Mouse (Mus musculus): ENCODE results near the gene 1700025C18Rik. TPM values are rescaled to one million over a fixed set of nuclear protein-coding genes. Genes with fewer than 3 reads are reported as not detected.

The 1700025C18Rik gene
- polyA plus RNA-seq, 1 experiment from 2014 or later = not detected

DNA sequence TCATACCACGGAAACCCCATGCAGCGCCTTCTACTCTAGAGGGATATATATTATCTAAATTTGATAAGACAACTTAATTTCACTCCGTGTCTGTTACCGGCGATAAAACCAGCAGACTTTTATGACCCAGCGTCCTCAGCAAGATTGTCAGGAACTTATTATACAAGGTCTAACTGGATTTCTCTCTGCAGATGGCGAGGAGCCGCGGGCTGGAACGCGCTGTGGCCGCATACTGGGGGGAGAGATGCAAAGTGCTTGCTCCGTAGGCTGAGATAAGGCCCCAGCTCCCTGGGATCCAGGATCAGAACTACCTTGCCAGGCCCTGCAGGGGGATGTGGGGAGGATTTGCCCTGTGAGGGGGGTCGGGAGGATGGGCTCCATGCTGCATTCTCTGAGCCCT is 1.1 kb downstream of the 1700025C18Rik start:
- Histone ChIP-seq H3K9ac (replicated peaks; ENCODE audit: low read depth, low read length) (no peak overlapping the region), H3K4me1 (ENCODE audit: control insufficient read depth, insufficient read depth, low read length) (no peaks in the 10 kb centered on the region), H3K4me3 (ENCODE audit: low read depth, low read length) (no peak overlapping the region), H3K27ac (ENCODE audit: low read depth, low read length) (no peak overlapping the region), H3K36me3 (ENCODE audit: control insufficient read depth, insufficient read depth, low read length) (no peaks in the 10 kb centered on the region), H3K4me2 (ENCODE audit: low read depth, low read length) (no peak overlapping the region), H3K27me3 (ENCODE audit: control insufficient read depth, insufficient read depth, low read length) (no peaks in the 10 kb centered on the region), H3K9me3 (ENCODE audit: control insufficient read depth, low read length) (no peaks in the 10 kb centered on the region)
- WGBS = 23% methylated on average over 14 of the region's 14 CpGs
- ATAC-seq (ENCODE audit: low read depth) = no peak

- Histone ChIP-seq H3K27ac (ENCODE audit: low read depth, low read length) (no peak overlapping the region), H3K4me1 (ENCODE audit: control insufficient read depth, insufficient read depth, low read length) (no peaks in the 10 kb centered on the region), H3K4me2 (ENCODE audit: low read depth, low read length) (no peak overlapping the region), H3K27me3 (ENCODE audit: control insufficient read depth, insufficient read depth, low read length) (no peaks in the 10 kb centered on the region), H3K9ac (replicated peaks; ENCODE audit: low read depth, low read length) (no peak overlapping the region), H3K4me3 (ENCODE audit: low read depth, low read length) (no peak overlapping the region), H3K9me3 (ENCODE audit: control insufficient read depth, low read length) (no peaks in the 10 kb centered on the region), H3K36me3 (ENCODE audit: control insufficient read depth, insufficient read depth, low read length) (no peaks in the 10 kb centered on the region)
- WGBS = 69% methylated on average over 4 of the region's 4 CpGs
- ATAC-seq (ENCODE audit: low read depth) = no peak
These were observed 3.9 kb downstream of the 1700025C18Rik start for GRCm38 (mm10) chr2:165086634-165087033.

DNA sequence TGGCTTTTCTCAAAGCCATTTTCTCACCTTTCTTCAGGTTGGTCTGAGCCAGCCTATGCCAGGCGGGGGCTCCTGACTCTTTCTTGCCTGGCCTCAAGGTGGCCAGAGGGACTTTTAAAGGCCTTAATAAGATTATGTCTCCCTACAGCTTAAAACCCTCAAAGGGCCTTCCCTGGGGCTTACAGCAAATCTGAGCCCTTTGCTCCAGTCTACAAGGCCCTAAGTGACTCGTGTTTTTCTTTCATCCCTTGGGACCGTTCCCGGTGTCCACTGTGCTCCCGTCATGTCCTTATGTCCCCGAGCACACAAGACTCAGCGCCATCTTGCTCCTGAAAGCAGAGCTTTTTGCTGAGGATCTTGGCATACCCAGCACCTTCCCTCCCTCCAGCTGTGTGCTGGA is 9.3 kb downstream of the 1700025C18Rik start:
- 46% methylated on average over 7 of the region's 7 CpGs for WGBS
- Histone ChIP-seq H3K4me3 (ENCODE audit: low read depth, low read length) (no peak overlapping the region), H3K4me1 (ENCODE audit: control insufficient read depth, insufficient read depth, low read length) (peaks cover 25% of the 10 kb centered on the region), H3K4me2 (ENCODE audit: low read depth, low read length) (no peak overlapping the region), H3K9ac (replicated peaks; ENCODE audit: low read depth, low read length) (no peak overlapping the region), H3K27me3 (ENCODE audit: control insufficient read depth, insufficient read depth, low read length) (peaks cover 7% of the 10 kb centered on the region; the same call in 1 of the 2 replicates), H3K36me3 (ENCODE audit: control insufficient read depth, insufficient read depth, low read length) (no peaks in the 10 kb centered on the region), H3K9me3 (ENCODE audit: control insufficient read depth, low read length) (no peaks in the 10 kb centered on the region), H3K27ac (ENCODE audit: low read depth, low read length) (no peak overlapping the region)
- no peak for ATAC-seq (ENCODE audit: low read depth)

GRCm38 (mm10) chr2:165080657-165081056 is 9.9 kb downstream of the 1700025C18Rik start:
- H3K36me3 ChIP-seq (ENCODE audit: control insufficient read depth, insufficient read depth, low read length) = no peaks in the 10 kb centered on the region
- no peaks in the 10 kb centered on the region for H3K9me3 ChIP-seq (ENCODE audit: control insufficient read depth, low read length)
- no peak overlapping the region for H3K4me3 ChIP-seq (ENCODE audit: low read depth, low read length)
- H3K27me3 ChIP-seq (ENCODE audit: control insufficient read depth, insufficient read depth, low read length) = peaks cover 9% of the 10 kb centered on the region; the same call in 1 of the 2 replicates
- 28% methylated on average over 9 of the region's 9 CpGs for WGBS
- no peak overlapping the region for H3K4me2 ChIP-seq (ENCODE audit: low read depth, low read length)
- H3K4me1 ChIP-seq (ENCODE audit: control insufficient read depth, insufficient read depth, low read length) = peaks cover 30% of the 10 kb centered on the region
- ATAC-seq (ENCODE audit: low read depth) = no peak
- H3K27ac ChIP-seq (ENCODE audit: low read depth, low read length) = no peak overlapping the region
- H3K9ac ChIP-seq (replicated peaks; ENCODE audit: low read depth, low read length) = no peak overlapping the region

GRCm38 (mm10) chr2:165078605-165079004 is 11.9 kb downstream of the 1700025C18Rik start:
- Histone ChIP-seq H3K9me3 (ENCODE audit: control insufficient read depth, low read length) (no peaks in the 10 kb centered on the region), H3K36me3 (ENCODE audit: control insufficient read depth, insufficient read depth, low read length) (no peaks in the 10 kb centered on the region), H3K4me1 (ENCODE audit: control insufficient read depth, insufficient read depth, low read length) (peaks cover 30% of the 10 kb centered on the region), H3K9ac (replicated peaks; ENCODE audit: low read depth, low read length) (no peak overlapping the region), H3K4me3 (ENCODE audit: low read depth, low read length) (no peak overlapping the region), H3K27ac (ENCODE audit: low read depth, low read length) (no peak overlapping the region), H3K4me2 (ENCODE audit: low read depth, low read length) (no peak overlapping the region), H3K27me3 (ENCODE audit: control insufficient read depth, insufficient read depth, low read length) (peaks cover 15% of the 10 kb centered on the region)
- no peak for ATAC-seq (ENCODE audit: low read depth)
- 21% methylated on average over 10 of the region's 10 CpGs for WGBS

DNA sequence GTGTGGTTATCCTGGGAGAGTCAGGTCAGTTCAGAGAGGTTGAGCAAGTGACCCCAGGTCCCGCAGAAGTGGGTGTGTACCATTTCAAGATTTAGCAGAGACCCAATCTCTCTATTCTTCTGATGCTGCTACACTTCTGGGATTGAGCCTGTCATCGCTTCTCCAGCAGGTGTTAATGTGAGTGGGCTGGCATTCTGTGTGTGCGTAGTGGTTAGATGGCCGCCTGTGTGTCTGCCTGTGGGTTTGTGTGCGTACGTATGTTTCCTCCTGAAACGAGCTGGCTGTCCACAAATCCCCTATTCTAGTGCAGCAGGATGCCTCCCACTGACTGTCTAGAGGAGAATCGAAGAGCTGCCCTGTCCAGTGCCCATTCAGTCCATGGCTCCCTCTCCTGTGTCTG is 12.5 kb downstream of the 1700025C18Rik start:
- H3K4me2 ChIP-seq (ENCODE audit: low read depth, low read length) = no peak overlapping the region
- ATAC-seq (ENCODE audit: low read depth) = no peak
- H3K4me3 ChIP-seq (ENCODE audit: low read depth, low read length) = no peak overlapping the region
- H3K9ac ChIP-seq (replicated peaks; ENCODE audit: low read depth, low read length) = no peak overlapping the region
- WGBS = 68% methylated on average over 8 of the region's 8 CpGs
- H3K27me3 ChIP-seq (ENCODE audit: control insufficient read depth, insufficient read depth, low read length) = peaks cover 16% of the 10 kb centered on the region
- no peaks in the 10 kb centered on the region for H3K36me3 ChIP-seq (ENCODE audit: control insufficient read depth, insufficient read depth, low read length)
- H3K4me1 ChIP-seq (ENCODE audit: control insufficient read depth, insufficient read depth, low read length) = peaks cover 33% of the 10 kb centered on the region
- H3K27ac ChIP-seq (ENCODE audit: low read depth, low read length) = no peak overlapping the region
- no peaks in the 10 kb centered on the region for H3K9me3 ChIP-seq (ENCODE audit: control insufficient read depth, low read length)

DNA sequence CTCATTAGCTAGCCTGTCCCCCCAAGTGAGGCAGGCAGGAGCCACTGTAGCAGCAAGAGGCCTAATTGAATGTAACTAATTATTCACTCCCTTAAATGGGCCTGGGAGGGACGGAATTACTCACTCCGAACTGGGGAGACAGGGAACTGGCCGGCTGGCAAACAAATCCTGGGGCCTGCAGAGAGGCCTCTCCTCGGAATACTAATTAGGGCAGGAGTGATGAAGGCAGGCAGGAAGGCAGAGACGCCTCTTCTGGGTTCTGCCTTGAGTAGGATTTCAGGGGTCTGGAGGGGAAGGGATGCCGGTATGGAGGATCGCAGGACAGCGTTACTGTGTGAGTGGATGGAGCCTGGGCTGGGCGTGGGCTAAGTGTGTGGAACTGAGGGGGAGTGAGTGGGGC is 13.5 kb downstream of the 1700025C18Rik start:
- ATAC-seq (ENCODE audit: low read depth) = peak; percentile 53
- H3K27me3 ChIP-seq (ENCODE audit: control insufficient read depth, insufficient read depth, low read length) = peaks cover 18% of the 10 kb centered on the region
- H3K9me3 ChIP-seq (ENCODE audit: control insufficient read depth, low read length) = no peaks in the 10 kb centered on the region
- no peaks in the 10 kb centered on the region for H3K36me3 ChIP-seq (ENCODE audit: control insufficient read depth, insufficient read depth, low read length)
- H3K4me1 ChIP-seq (ENCODE audit: control insufficient read depth, insufficient read depth, low read length) = peaks cover 33% of the 10 kb centered on the region
- H3K9ac ChIP-seq (replicated peaks; ENCODE audit: low read depth, low read length) = no peak overlapping the region
- 4% methylated on average over 9 of the region's 9 CpGs for WGBS
- no peak overlapping the region for H3K4me2 ChIP-seq (ENCODE audit: low read depth, low read length)
- no peak overlapping the region for H3K4me3 ChIP-seq (ENCODE audit: low read depth, low read length)
- peak overlapping the region; percentile 48; the same call in 1 of the 2 replicates for H3K27ac ChIP-seq (ENCODE audit: low read depth, low read length)

- Histone ChIP-seq H3K4me3 (ENCODE audit: low read depth, low read length) (no peak overlapping the region), H3K27ac (ENCODE audit: low read depth, low read length) (no peak overlapping the region), H3K4me2 (ENCODE audit: low read depth, low read length) (no peak overlapping the region), H3K27me3 (ENCODE audit: control insufficient read depth, insufficient read depth, low read length) (peaks cover 18% of the 10 kb centered on the region), H3K9me3 (ENCODE audit: control insufficient read depth, low read length) (no peaks in the 10 kb centered on the region), H3K4me1 (ENCODE audit: control insufficient read depth, insufficient read depth, low read length) (peaks cover 36% of the 10 kb centered on the region), H3K36me3 (ENCODE audit: control insufficient read depth, insufficient read depth, low read length) (no peaks in the 10 kb centered on the region), H3K9ac (replicated peaks; ENCODE audit: low read depth, low read length) (no peak overlapping the region)
- 40% methylated on average over 2 of the region's 2 CpGs for WGBS
- peak; percentile 60; the same call in 1 of the 2 replicates for ATAC-seq (ENCODE audit: low read depth)
These were observed 15.6 kb downstream of the 1700025C18Rik start for GRCm38 (mm10) chr2:165074937-165075336.

- 52% methylated on average over 11 of the region's 11 CpGs for WGBS
- Histone ChIP-seq H3K9ac (replicated peaks; ENCODE audit: low read depth, low read length) (no peak overlapping the region), H3K9me3 (ENCODE audit: control insufficient read depth, low read length) (no peaks in the 10 kb centered on the region), H3K36me3 (ENCODE audit: control insufficient read depth, insufficient read depth, low read length) (no peaks in the 10 kb centered on the region), H3K4me1 (ENCODE audit: control insufficient read depth, insufficient read depth, low read length) (peaks cover 37% of the 10 kb centered on the region), H3K27ac (ENCODE audit: low read depth, low read length) (no peak overlapping the region), H3K4me2 (ENCODE audit: low read depth, low read length) (no peak overlapping the region), H3K27me3 (ENCODE audit: control insufficient read depth, insufficient read depth, low read length) (peaks cover 15% of the 10 kb centered on the region), H3K4me3 (ENCODE audit: low read depth, low read length) (no peak overlapping the region)
- ATAC-seq (ENCODE audit: low read depth) = no peak
These were observed 16.3 kb downstream of the 1700025C18Rik start for GRCm38 (mm10) chr2:165074081-165074884.

All from neural tube, embryonic 14.5 days (tissue).